Mouse (Mus musculus) kidney, embryonic 16.5 days (tissue): ENCODE results near the gene Tspan5. TPM values are rescaled to one million over a fixed set of nuclear protein-coding genes. Genes with fewer than 3 reads are reported as not detected.

Experiments
- ATAC-seq: fragments of 200-750 bp; cut with Nextera tagmentation; 2 replicates; pipeline ENCODE4 v1.8.0; 2017; ENCODE audit warnings: moderate TSS enrichment; ENCODE audit not compliant: low FRiP score, low TSS enrichment
- H3K27ac ChIP-seq: fragments of 300-500 bp; sonication (generic); 2 replicates; pipeline ENCODE4 v1.5.1; 2014; ENCODE audit warnings: low read length
- H3K27me3 ChIP-seq: fragments of 300-500 bp; sonication (generic); 2 replicates; pipeline ENCODE4 v1.6.1; 2014; ENCODE audit warnings: low read length, control low read depth, mixed read lengths; ENCODE audit not compliant: insufficient read depth
- H3K36me3 ChIP-seq: fragments of 300-500 bp; sonication (generic); 2 replicates; pipeline ENCODE4 v1.6.1; 2014; ENCODE audit warnings: low read length, control low read depth, mixed read lengths; ENCODE audit not compliant: insufficient read depth
- H3K4me1 ChIP-seq: fragments of 300-500 bp; sonication (generic); 2 replicates; pipeline ENCODE4 v1.6.1; 2014; ENCODE audit warnings: low read length, control low read depth, mixed read lengths; ENCODE audit not compliant: insufficient read depth
- H3K4me2 ChIP-seq: fragments of 300-500 bp; sonication (generic); replicated peaks from 2 replicates; pipeline ENCODE4 v1.6.1; 2014; ENCODE audit warnings: low read depth, low read length
- H3K4me3 ChIP-seq: fragments of 300-500 bp; sonication (generic); 2 replicates; pipeline ENCODE4 v1.5.1; 2014; ENCODE audit warnings: mild to moderate bottlenecking, low read length
- H3K9ac ChIP-seq: fragments of 300-500 bp; sonication (generic); replicated peaks from 2 replicates; pipeline ENCODE4 v1.6.1; 2014; ENCODE audit warnings: low read length
- H3K9me3 ChIP-seq: fragments of 300-500 bp; sonication (generic); 2 replicates; pipeline ENCODE4 v1.6.1; 2016; ENCODE audit warnings: low read length, control low read depth
- WGBS: fragments of 180-500 bp; shearing (Covaris S2); extraction: QIAGEN DNeasy Blood & Tissue Kit; methylation state at CpG from one replicate; pipeline ENCODE4 v1.1.7; 2014; 5-methylcytosine and 5-hydroxymethylcytosine counted together
- polyA plus RNA-seq: library from polyadenylated mRNA; unstranded; fragments of >200 nt; fragmentation: Nextera tagmentation; extraction: Ambion mirVana; gene quantifications from 2 replicates; pipeline ENCODE4 v1.2.1, GENCODE M21; 2015

The Tspan5 gene
- polyA plus RNA-seq, 1 experiment from 2014 or later: 22.8 TPM

- ATAC-seq: no peak
- Histone ChIP-seq H3K36me3 (no peaks in the 10 kb centered on the region), H3K4me3 (no peak overlapping the region), H3K4me1 (peaks cover 9% of the 10 kb centered on the region), H3K9ac (no peak overlapping the region), H3K9me3 (no peaks in the 10 kb centered on the region), H3K27ac (no peak overlapping the region), H3K27me3 (no peaks in the 10 kb centered on the region), H3K4me2 (no peak overlapping the region)
- 83% methylated on average over 3 of the region's 3 CpGs for WGBS
Observed at GRCm38 (mm10) chr3:138847809-138848208, 105.8 kb downstream of the Tspan5 start.

- Histone ChIP-seq H3K4me3 (no peak overlapping the region), H3K4me2 (no peak overlapping the region), H3K9me3 (no peaks in the 10 kb centered on the region), H3K4me1 (peaks cover 15% of the 10 kb centered on the region), H3K9ac (no peak overlapping the region), H3K36me3 (no peaks in the 10 kb centered on the region), H3K27ac (no peak overlapping the region), H3K27me3 (no peaks in the 10 kb centered on the region)
- WGBS: 59% methylated on average over 11 of the region's 11 CpGs
- ATAC-seq: no peak
Observed at GRCm38 (mm10) chr3:138849755-138850301, 107.8 kb downstream of the Tspan5 start.

GRCm38 (mm10) chr3:138851876-138852275 lies 109.9 kb downstream of the Tspan5 start:
- Histone ChIP-seq H3K9me3 (no peaks in the 10 kb centered on the region), H3K4me2 (no peak overlapping the region), H3K4me1 (peaks cover 20% of the 10 kb centered on the region), H3K36me3 (no peaks in the 10 kb centered on the region), H3K9ac (no peak overlapping the region), H3K27ac (no peak overlapping the region), H3K4me3 (no peak overlapping the region), H3K27me3 (no peaks in the 10 kb centered on the region)
- 64% methylated on average over 8 of the region's 8 CpGs for WGBS
- ATAC-seq: peak; percentile 43; the same call in 1 of the 2 replicates

GRCm38 (mm10) chr3:138852982-138853689 lies 111.1 kb downstream of the Tspan5 start:
- Histone ChIP-seq H3K9ac (no peak overlapping the region), H3K36me3 (no peaks in the 10 kb centered on the region), H3K27me3 (no peaks in the 10 kb centered on the region), H3K27ac (no peak overlapping the region), H3K4me1 (peaks cover 33% of the 10 kb centered on the region), H3K4me3 (no peak overlapping the region), H3K9me3 (no peaks in the 10 kb centered on the region), H3K4me2 (no peak overlapping the region)
- no peak for ATAC-seq
- 62% methylated on average over 13 of the region's 13 CpGs for WGBS

GRCm38 (mm10) chr3:138853996-138854836 lies 112.2 kb downstream of the Tspan5 start:
- Histone ChIP-seq H3K4me2 (no peak overlapping the region), H3K27ac (no peak overlapping the region), H3K27me3 (no peaks in the 10 kb centered on the region), H3K9ac (no peak overlapping the region), H3K9me3 (no peaks in the 10 kb centered on the region), H3K36me3 (no peaks in the 10 kb centered on the region), H3K4me3 (no peak overlapping the region), H3K4me1 (peaks cover 41% of the 10 kb centered on the region)
- ATAC-seq: no peak
- 81% methylated on average over 16 of the region's 16 CpGs for WGBS

- H3K4me2 ChIP-seq: no peak overlapping the region
- no peak overlapping the region for H3K9ac ChIP-seq
- no peak for ATAC-seq
- H3K36me3 ChIP-seq: no peaks in the 10 kb centered on the region
- H3K4me1 ChIP-seq: peaks cover 45% of the 10 kb centered on the region
- no peak overlapping the region for H3K4me3 ChIP-seq
- H3K27me3 ChIP-seq: no peaks in the 10 kb centered on the region
- no peaks in the 10 kb centered on the region for H3K9me3 ChIP-seq
- WGBS: 47% methylated on average over 5 of the region's 5 CpGs
- no peak overlapping the region for H3K27ac ChIP-seq
Observed at GRCm38 (mm10) chr3:138855387-138855786, 113.4 kb downstream of the Tspan5 start.

- peaks cover 51% of the 10 kb centered on the region for H3K4me1 ChIP-seq
- H3K27ac ChIP-seq: no peak overlapping the region
- no peak for ATAC-seq
- H3K36me3 ChIP-seq: no peaks in the 10 kb centered on the region
- WGBS: 65% methylated on average over 4 of the region's 4 CpGs
- no peak overlapping the region for H3K9ac ChIP-seq
- H3K4me3 ChIP-seq: no peak overlapping the region
- no peaks in the 10 kb centered on the region for H3K9me3 ChIP-seq
- no peaks in the 10 kb centered on the region for H3K27me3 ChIP-seq
- no peak overlapping the region for H3K4me2 ChIP-seq
Observed at GRCm38 (mm10) chr3:138856946-138857345, 115.0 kb downstream of the Tspan5 start.

GRCm38 (mm10) chr3:138857805-138858546 lies 116.0 kb downstream of the Tspan5 start:
- Histone ChIP-seq H3K36me3 (no peaks in the 10 kb centered on the region), H3K4me2 (no peak overlapping the region), H3K4me1 (peaks cover 41% of the 10 kb centered on the region), H3K9me3 (no peaks in the 10 kb centered on the region), H3K27me3 (no peaks in the 10 kb centered on the region), H3K27ac (peak overlapping the region; percentile 45; the same call in 1 of the 2 replicates), H3K9ac (no peak overlapping the region), H3K4me3 (no peak overlapping the region)
- no peak for ATAC-seq
- WGBS: 36% methylated on average over 12 of the region's 12 CpGs

- no peak overlapping the region for H3K9ac ChIP-seq
- no peak for ATAC-seq
- WGBS: 82% methylated on average over 6 of the region's 6 CpGs
- H3K9me3 ChIP-seq: no peaks in the 10 kb centered on the region
- H3K36me3 ChIP-seq: no peaks in the 10 kb centered on the region
- no peak overlapping the region for H3K4me3 ChIP-seq
- H3K27ac ChIP-seq: no peak overlapping the region
- H3K4me2 ChIP-seq: no peak overlapping the region
- H3K4me1 ChIP-seq: peaks cover 38% of the 10 kb centered on the region
- no peaks in the 10 kb centered on the region for H3K27me3 ChIP-seq
Observed at GRCm38 (mm10) chr3:138858649-138859048, 116.7 kb downstream of the Tspan5 start.
